Mouse (Mus musculus): ENCODE results near the gene Ms4a4b. TPM values are rescaled to one million over a fixed set of nuclear protein-coding genes. Genes with fewer than 3 reads are reported as not detected.
"Not testable (repeated sequence)": the region's sequence is repeated elsewhere in the genome, so short reads cannot be mapped to it uniquely, and the experiment has no call there.

Ms4a4b gene
- polyA plus RNA-seq, 1 experiment from 2014 or later, result 3.8 TPM

- Histone ChIP-seq H3K9ac (ENCODE audit: low read length) (no peak overlapping the region), H3K4me1 (ENCODE audit: control insufficient read depth, insufficient read depth, low read length) (no peaks in the 10 kb centered on the region), H3K4me2 (ENCODE audit: low read depth, low read length) (no peak overlapping the region), H3K36me3 (ENCODE audit: control insufficient read depth, insufficient read depth) (no peaks in the 10 kb centered on the region), H3K27me3 (ENCODE audit: control insufficient read depth, insufficient read depth, low read length) (no peaks in the 10 kb centered on the region), H3K27ac (ENCODE audit: low read length) (no peak overlapping the region), H3K4me3 (ENCODE audit: low read length) (no peak overlapping the region), H3K9me3 (replicated peaks; ENCODE audit: control insufficient read depth, low read length) (no peaks in the 10 kb centered on the region)
- 67% methylated on average over 6 of the region's 6 CpGs for WGBS
- ATAC-seq (replicated peaks; ENCODE audit: extremely low read depth, insufficient read depth, low FRiP score), result no peak
These were observed 53.0 kb downstream of the Ms4a4b start for GRCm38 (mm10) chr19:11496361-11496760.

GRCm38 (mm10) chr19:11497300-11497699, 53.9 kb downstream of the Ms4a4b start:
- H3K4me3 ChIP-seq (ENCODE audit: low read length); H3K27ac ChIP-seq (ENCODE audit: low read length); H3K4me2 ChIP-seq (ENCODE audit: low read depth, low read length); ATAC-seq (replicated peaks; ENCODE audit: extremely low read depth, insufficient read depth, low FRiP score); H3K36me3 ChIP-seq (ENCODE audit: control insufficient read depth, insufficient read depth); H3K27me3 ChIP-seq (ENCODE audit: control insufficient read depth, insufficient read depth, low read length); H3K9ac ChIP-seq (ENCODE audit: low read length); H3K9me3 ChIP-seq (replicated peaks; ENCODE audit: control insufficient read depth, low read length); H3K4me1 ChIP-seq (ENCODE audit: control insufficient read depth, insufficient read depth, low read length): not testable (repeated sequence)
- 71% methylated on average over 1 of the region's 1 CpGs for WGBS

GRCm38 (mm10) chr19:11500796-11501195, 57.4 kb downstream of the Ms4a4b start:
- WGBS, result 76% methylated on average over 1 of the region's 1 CpGs
- ATAC-seq (replicated peaks; ENCODE audit: extremely low read depth, insufficient read depth, low FRiP score), result no peak

GRCm38 (mm10) chr19:11501326-11501725, 58.0 kb downstream of the Ms4a4b start:
- Histone ChIP-seq H3K9me3 (replicated peaks; ENCODE audit: control insufficient read depth, low read length) (no peaks in the 10 kb centered on the region), H3K4me2 (ENCODE audit: low read depth, low read length) (no peak overlapping the region), H3K27ac (ENCODE audit: low read length) (no peak overlapping the region), H3K9ac (ENCODE audit: low read length) (no peak overlapping the region), H3K27me3 (ENCODE audit: control insufficient read depth, insufficient read depth, low read length) (no peaks in the 10 kb centered on the region), H3K4me3 (ENCODE audit: low read length) (no peak overlapping the region), H3K4me1 (ENCODE audit: control insufficient read depth, insufficient read depth, low read length) (no peaks in the 10 kb centered on the region), H3K36me3 (ENCODE audit: control insufficient read depth, insufficient read depth) (no peaks in the 10 kb centered on the region)
- 79% methylated on average over 4 of the region's 4 CpGs for WGBS
- no peak for ATAC-seq (replicated peaks; ENCODE audit: extremely low read depth, insufficient read depth, low FRiP score)

More at GRCm38 (mm10) chr19:11500796-11501195, 57.4 kb downstream of the Ms4a4b start:
- no peak overlapping the region for H3K4me3 ChIP-seq (ENCODE audit: low read length)
- no peaks in the 10 kb centered on the region for H3K27me3 ChIP-seq (ENCODE audit: control insufficient read depth, insufficient read depth, low read length)
- no peaks in the 10 kb centered on the region for H3K36me3 ChIP-seq (ENCODE audit: control insufficient read depth, insufficient read depth)
- no peaks in the 10 kb centered on the region for H3K9me3 ChIP-seq (replicated peaks; ENCODE audit: control insufficient read depth, low read length)
- no peak overlapping the region for H3K27ac ChIP-seq (ENCODE audit: low read length)
- H3K4me2 ChIP-seq (ENCODE audit: low read depth, low read length), result no peak overlapping the region
- no peak overlapping the region for H3K9ac ChIP-seq (ENCODE audit: low read length)
- H3K4me1 ChIP-seq (ENCODE audit: control insufficient read depth, insufficient read depth, low read length), result no peaks in the 10 kb centered on the region

GRCm38 (mm10) chr19:11504857-11505256, 61.5 kb downstream of the Ms4a4b start:
- ATAC-seq (replicated peaks; ENCODE audit: extremely low read depth, insufficient read depth, low FRiP score), result no peak
- Histone ChIP-seq H3K4me3 (ENCODE audit: low read length) (no peak overlapping the region), H3K9ac (ENCODE audit: low read length) (no peak overlapping the region), H3K36me3 (ENCODE audit: control insufficient read depth, insufficient read depth) (no peaks in the 10 kb centered on the region), H3K27ac (ENCODE audit: low read length) (no peak overlapping the region), H3K27me3 (ENCODE audit: control insufficient read depth, insufficient read depth, low read length) (no peaks in the 10 kb centered on the region), H3K4me2 (ENCODE audit: low read depth, low read length) (no peak overlapping the region), H3K9me3 (replicated peaks; ENCODE audit: control insufficient read depth, low read length) (no peaks in the 10 kb centered on the region), H3K4me1 (ENCODE audit: control insufficient read depth, insufficient read depth, low read length) (no peaks in the 10 kb centered on the region)
- 77% methylated on average over 1 of the region's 1 CpGs for WGBS

- Histone ChIP-seq H3K9ac (ENCODE audit: low read length) (no peak overlapping the region), H3K9me3 (replicated peaks; ENCODE audit: control insufficient read depth, low read length) (no peaks in the 10 kb centered on the region), H3K4me2 (ENCODE audit: low read depth, low read length) (no peak overlapping the region), H3K4me3 (ENCODE audit: low read length) (no peak overlapping the region), H3K27me3 (ENCODE audit: control insufficient read depth, insufficient read depth, low read length) (no peaks in the 10 kb centered on the region), H3K36me3 (ENCODE audit: control insufficient read depth, insufficient read depth) (no peaks in the 10 kb centered on the region), H3K4me1 (ENCODE audit: control insufficient read depth, insufficient read depth, low read length) (no peaks in the 10 kb centered on the region), H3K27ac (ENCODE audit: low read length) (no peak overlapping the region)
- 59% methylated on average over 1 of the region's 1 CpGs for WGBS
- no peak for ATAC-seq (replicated peaks; ENCODE audit: extremely low read depth, insufficient read depth, low FRiP score)
These were observed 70.1 kb downstream of the Ms4a4b start for GRCm38 (mm10) chr19:11513458-11513857.

GRCm38 (mm10) chr19:11516246-11516645, 72.9 kb downstream of the Ms4a4b start, which contains the start of gene Ms4a6b:
Gene Ms4a6b (plus strand): TSS chr19:11516512.
- H3K4me1 ChIP-seq (ENCODE audit: control insufficient read depth, insufficient read depth, low read length), result no peaks in the 10 kb centered on the region
- H3K27me3 ChIP-seq (ENCODE audit: control insufficient read depth, insufficient read depth, low read length), result no peaks in the 10 kb centered on the region
- H3K36me3 ChIP-seq (ENCODE audit: control insufficient read depth, insufficient read depth), result no peaks in the 10 kb centered on the region
- H3K27ac ChIP-seq (ENCODE audit: low read length), result no peak within 1 kb of the TSS
- H3K9ac ChIP-seq (ENCODE audit: low read length), result no peak within 1 kb of the TSS
- H3K9me3 ChIP-seq (replicated peaks; ENCODE audit: control insufficient read depth, low read length), result no peaks in the 10 kb centered on the region
- ATAC-seq (replicated peaks; ENCODE audit: extremely low read depth, insufficient read depth, low FRiP score), result no peak
- no peak within 1 kb of the TSS for H3K4me2 ChIP-seq (ENCODE audit: low read depth, low read length)
- H3K4me3 ChIP-seq (ENCODE audit: low read length), result no peak within 1 kb of the TSS

Other genes with a start within 250 kb of the Ms4a4b start
- not detected in 2 replicates for gene Ms4a13, start 246.8 kb upstream of the Ms4a4b start, polyA plus RNA-seq (2015; fragmentation: Nextera tagmentation; extraction: Ambion mirVana)
- gene Ms4a12, start 211.1 kb upstream of the Ms4a4b start, polyA plus RNA-seq (2015; fragmentation: Nextera tagmentation; extraction: Ambion mirVana), result not detected in 2 replicates
- gene Ms4a1, start 177.3 kb upstream of the Ms4a4b start, polyA plus RNA-seq (2015; fragmentation: Nextera tagmentation; extraction: Ambion mirVana), result not detected in 2 replicates
- gene Ms4a5, start 159.7 kb upstream of the Ms4a4b start, polyA plus RNA-seq (2015; fragmentation: Nextera tagmentation; extraction: Ambion mirVana), result not detected in 2 replicates
- gene Ms4a14, start 129.1 kb upstream of the Ms4a4b start, polyA plus RNA-seq (2015; fragmentation: Nextera tagmentation; extraction: Ambion mirVana), result 0.12 TPM in 1 of 2 replicates, not detected in the other
- 3.2 and 3.6 TPM in 2 replicates for gene Ms4a7, start 107.4 kb upstream of the Ms4a4b start, polyA plus RNA-seq (2015; fragmentation: Nextera tagmentation; extraction: Ambion mirVana)
- 4.9 and 6.2 TPM in 2 replicates for gene Ms4a4a, start 68.0 kb upstream of the Ms4a4b start, polyA plus RNA-seq (2015; fragmentation: Nextera tagmentation; extraction: Ambion mirVana)
- 0.55 and 1.1 TPM in 2 replicates for gene Ms4a4c, start 38.8 kb upstream of the Ms4a4b start, polyA plus RNA-seq (2015; fragmentation: Nextera tagmentation; extraction: Ambion mirVana)
- 3.2 and 4.2 TPM in 2 replicates for gene Ms4a6c, start 25.8 kb downstream of the Ms4a4b start, polyA plus RNA-seq (2015; fragmentation: Nextera tagmentation; extraction: Ambion mirVana)
- not detected in 2 replicates for gene Gm8369, start 42.4 kb downstream of the Ms4a4b start, polyA plus RNA-seq (2015; fragmentation: Nextera tagmentation; extraction: Ambion mirVana)
- gene Ms4a6b, start 73.0 kb downstream of the Ms4a4b start, polyA plus RNA-seq (2015; fragmentation: Nextera tagmentation; extraction: Ambion mirVana), result 4.8 and 7.9 TPM in 2 replicates
- 0.93 and 1.1 TPM in 2 replicates for gene Ms4a4d, start 93.2 kb downstream of the Ms4a4b start, polyA plus RNA-seq (2015; fragmentation: Nextera tagmentation; extraction: Ambion mirVana)
- 3.6 and 4.0 TPM in 2 replicates for gene Ms4a6d, start 161.3 kb downstream of the Ms4a4b start, polyA plus RNA-seq (2015; fragmentation: Nextera tagmentation; extraction: Ambion mirVana)
- gene Ms4a2, start 180.2 kb downstream of the Ms4a4b start, polyA plus RNA-seq (2015; fragmentation: Nextera tagmentation; extraction: Ambion mirVana), result 0.09 and 0.10 TPM in 2 replicates
- gene Ms4a3, start 197.3 kb downstream of the Ms4a4b start, polyA plus RNA-seq (2015; fragmentation: Nextera tagmentation; extraction: Ambion mirVana), result 0.14 and 0.15 TPM in 2 replicates
- not detected in 2 replicates for gene Oosp2, start 217.0 kb downstream of the Ms4a4b start, polyA plus RNA-seq (2015; fragmentation: Nextera tagmentation; extraction: Ambion mirVana)
- gene Oosp1, start 247.6 kb downstream of the Ms4a4b start, polyA plus RNA-seq (2015; fragmentation: Nextera tagmentation; extraction: Ambion mirVana), result not detected in 2 replicates

Measured in heart, embryonic 16.5 days (tissue).